Mouse (Mus musculus) gastrocnemius, adult 18-20 months (tissue): Measurements from ENCODE around the gene Sptbn4. TPM values are rescaled to one million over a fixed set of nuclear protein-coding genes. Genes with fewer than 3 reads are reported as not detected.

Source experiments
- DNase-seq: peaks from one replicate; pipeline ENCODE4 v3.0.0; 2021; ENCODE audit warnings: low spot score
- total RNA-seq, 2 experiments: library from RNA; stranded (reverse); gene quantifications; 2 replicates each; pipeline ENCODE4 v1.2.3; 2021

The Sptbn4 gene
- total RNA-seq, 2 experiments from 2014 or later: not detected

- DNase-seq: no peak
Observed at GRCm38 (mm10) chr7:27433794-27434193, 13.7 kb downstream of the Sptbn4 start.

DNA sequence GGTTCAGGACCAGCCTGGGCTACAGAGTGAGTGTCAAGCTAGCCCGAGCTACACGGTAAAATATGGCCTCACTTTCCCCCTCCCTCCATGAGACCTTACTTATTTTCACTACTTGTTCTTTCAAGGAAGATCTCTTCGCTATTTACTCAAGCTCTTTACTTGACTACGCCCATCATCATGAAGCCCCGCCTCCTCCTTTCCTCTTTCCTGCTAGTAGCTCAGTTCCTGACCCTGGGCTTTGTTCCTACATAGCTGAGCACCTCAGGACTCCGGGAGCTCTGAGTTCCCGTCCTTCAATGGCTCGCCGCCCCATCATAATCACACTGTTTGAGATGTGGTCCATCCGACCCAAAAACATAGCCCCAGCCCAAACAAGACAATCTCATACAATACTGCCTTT, 14.1 kb downstream of the Sptbn4 start:
- DNase-seq: no peak

DNA sequence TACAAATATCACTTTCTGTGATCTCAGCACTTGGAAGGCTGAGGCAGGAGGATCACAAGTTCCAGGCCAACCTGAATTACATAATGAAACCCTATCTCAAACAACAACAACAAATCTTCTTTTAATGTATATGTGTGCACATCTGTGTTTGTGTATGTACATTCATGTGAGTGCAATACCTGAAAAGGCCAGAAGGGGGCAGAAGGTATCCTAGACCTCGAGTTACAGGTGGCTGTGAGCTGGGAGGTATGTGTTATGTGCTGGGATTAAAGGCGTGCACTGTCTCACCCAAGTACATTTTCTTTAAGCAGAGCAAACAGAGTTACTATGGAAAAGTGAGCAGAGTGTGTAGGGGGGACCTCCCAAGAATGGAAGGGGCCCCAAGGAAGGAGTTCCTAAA, 18.4 kb downstream of the Sptbn4 start:
- no peak for DNase-seq

DNA sequence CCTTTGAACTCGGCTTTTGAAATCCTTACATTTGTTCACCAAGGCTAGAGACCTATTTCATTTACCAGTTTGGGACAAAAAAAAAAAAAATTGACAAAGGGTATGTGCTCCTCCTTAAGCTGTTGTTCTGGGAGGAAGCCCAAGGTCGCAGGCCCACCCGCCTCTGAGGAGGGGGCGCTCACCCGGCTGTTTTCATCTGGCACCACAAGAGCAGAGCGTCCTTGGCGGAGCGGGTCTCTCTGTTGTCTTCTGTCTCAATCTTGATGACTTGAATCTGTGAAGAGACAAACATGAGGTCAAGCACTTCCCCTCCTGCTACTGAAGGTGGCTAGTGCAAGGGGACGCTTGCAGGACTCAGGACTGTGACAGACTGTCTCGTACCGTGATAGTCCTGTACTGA, 19.5 kb downstream of the Sptbn4 start:
- no peak for DNase-seq

GRCm38 (mm10) chr7:27427387-27427786, 20.1 kb downstream of the Sptbn4 start:
- no peak for DNase-seq

DNA sequence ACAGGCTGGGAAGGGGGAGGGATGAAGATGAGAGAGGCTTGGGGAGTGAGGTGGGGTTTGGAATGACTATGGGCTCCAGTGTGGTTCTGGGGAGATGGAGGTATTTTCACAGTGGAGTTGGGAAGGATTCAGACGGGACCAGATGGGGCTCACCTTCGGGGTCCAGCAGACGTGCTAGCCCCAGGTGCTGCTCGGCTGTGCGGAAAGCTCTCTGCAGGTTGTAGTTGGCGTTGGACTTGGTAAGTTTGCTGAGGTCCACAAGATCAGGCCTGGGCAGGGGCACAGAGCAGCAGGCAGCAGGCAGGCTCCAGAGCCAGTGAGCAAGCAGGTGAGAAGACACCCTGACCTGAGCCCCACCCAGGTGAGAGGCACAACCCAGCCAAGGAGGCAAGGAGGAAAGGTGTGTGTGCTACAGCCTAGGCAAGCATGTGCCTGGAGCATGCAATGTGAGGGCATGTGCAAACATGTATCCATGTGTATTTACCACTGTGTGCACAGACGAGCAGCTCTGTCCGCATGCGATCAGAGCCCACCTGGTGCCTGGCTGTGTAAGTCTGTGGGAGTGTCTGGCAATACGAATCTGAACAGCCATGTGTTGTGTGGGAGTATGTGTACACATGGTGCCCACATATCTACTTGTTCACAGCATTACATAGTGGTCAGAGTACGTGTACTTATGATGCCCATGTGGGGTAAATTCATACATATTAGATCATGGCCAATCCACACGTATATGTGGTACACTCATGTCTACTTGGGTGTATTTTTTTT, 23.7 kb downstream of the Sptbn4 start:
- no peak for DNase-seq

GRCm38 (mm10) chr7:27419101-27419500, 28.4 kb downstream of the Sptbn4 start:
- no peak for DNase-seq

- DNase-seq: no peak
Observed at GRCm38 (mm10) chr7:27417151-27417550, 30.3 kb downstream of the Sptbn4 start.

DNA sequence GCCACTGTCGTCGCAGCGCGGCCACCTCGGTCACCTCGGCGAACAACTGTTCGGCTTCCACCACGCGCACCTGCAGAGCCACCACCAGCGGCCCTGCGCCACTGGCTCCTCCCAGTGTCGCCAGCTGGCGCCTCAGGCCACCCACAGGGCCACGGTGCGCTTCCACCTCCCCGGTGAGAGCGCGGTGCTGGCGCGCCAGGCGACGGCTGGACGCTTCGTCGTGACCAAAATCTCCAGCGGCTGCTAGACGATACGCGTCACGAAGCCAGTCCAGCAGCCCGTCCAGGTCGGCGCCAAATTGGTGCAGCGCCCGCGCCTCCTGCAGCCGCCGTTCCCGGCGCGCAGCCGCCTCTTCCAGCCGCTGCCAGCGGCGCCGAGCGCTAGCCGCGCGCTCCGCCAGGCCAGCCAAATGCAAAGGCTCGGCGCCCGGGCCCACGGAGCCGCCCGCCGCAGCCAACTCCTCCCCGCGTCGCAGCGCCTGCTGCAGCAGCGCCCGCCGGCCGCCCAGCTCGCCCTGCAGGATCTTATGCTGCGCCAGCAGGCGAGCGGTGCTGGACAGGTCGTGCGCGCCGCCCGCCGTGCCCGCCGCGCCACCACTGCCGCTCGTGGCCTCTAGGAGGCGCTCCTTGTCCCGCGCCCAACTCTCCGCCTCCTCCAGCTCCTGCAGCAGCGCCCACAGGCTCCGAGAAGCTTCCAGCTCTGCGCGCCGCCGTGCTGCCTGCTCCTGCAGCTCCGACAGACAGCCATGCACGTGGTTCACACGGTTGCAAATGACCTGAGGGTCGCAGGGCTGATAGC, 38.9 kb downstream of the Sptbn4 start:
- DNase-seq: peak; percentile 47

DNA sequence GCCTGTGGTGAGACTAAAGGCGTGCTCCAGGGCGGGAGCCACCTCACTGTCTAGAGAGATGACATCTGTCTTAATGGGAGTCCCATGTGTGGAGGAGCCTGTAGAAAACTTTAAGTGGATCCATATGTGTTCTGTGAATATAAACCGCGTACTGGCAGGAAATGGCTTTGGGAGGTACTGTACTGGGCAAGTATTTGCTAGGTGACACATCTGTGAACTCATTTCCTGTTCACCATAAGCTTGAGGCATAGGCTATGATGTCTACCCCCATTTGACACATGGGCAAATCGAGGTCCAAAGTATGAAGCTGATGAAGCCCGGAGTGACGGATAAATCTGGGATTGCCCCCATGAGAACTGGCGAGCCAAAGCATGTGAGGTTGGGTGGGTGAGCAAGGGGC, 39.7 kb downstream of the Sptbn4 start:
- no peak for DNase-seq

DNA sequence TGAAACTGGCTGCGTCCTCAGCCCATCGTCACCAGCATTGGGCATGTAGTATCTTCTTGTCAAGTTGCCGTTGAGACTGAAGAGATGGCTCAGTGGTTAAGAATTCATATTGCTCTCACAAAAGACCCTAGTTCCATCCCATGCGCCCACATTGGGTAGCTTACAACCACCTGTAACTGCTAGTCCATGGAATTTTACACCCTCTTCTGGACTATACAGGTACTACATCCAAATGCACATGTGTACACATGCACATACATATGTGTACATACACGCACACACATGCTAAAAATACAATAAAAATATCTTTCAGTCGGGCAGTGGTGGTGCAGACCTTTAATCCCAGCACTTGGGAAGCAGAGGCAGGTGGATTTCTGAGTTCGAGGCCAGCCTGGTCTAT, 41.0 kb downstream of the Sptbn4 start:
- DNase-seq: no peak

DNA sequence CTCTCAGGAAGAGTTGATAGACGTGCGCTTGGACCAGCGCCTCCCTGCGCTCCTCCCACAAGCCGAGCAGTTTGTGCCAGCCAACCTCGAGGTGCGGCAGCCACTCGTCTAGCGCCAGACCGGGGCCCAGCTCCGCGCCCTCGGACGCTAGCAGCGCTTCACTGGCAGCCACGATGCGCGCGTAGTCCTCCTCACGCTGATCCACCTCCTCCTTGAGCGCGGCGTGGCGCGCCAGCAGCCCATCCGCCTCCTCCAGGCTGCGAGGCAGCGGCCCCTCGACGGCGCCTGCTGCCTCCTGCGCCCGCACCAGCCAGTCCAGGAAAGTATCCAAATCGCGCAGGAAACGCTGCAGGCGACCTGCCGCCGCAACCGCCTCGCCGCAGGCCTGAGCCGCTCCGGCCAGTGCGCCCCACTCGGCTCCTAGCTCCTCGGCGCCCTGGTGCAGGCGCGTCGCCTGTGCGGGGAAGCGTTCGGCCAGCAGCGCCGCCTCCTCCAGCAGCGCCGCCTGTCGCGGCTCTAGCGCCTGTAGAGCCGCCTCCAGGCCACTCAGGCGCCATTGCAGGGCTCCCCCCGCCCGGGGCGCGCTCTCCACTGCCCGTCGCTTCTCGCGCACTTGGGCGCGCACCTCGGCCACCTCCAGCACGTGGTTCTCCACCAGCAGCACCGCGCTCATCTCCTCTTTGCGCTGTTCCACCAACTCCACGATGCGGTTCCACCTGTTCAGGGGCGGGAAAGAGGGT, 43.1 kb downstream of the Sptbn4 start:
- no peak for DNase-seq

GRCm38 (mm10) chr7:27402675-27403074, 44.8 kb downstream of the Sptbn4 start:
- DNase-seq: peak; percentile 36

- no peak for DNase-seq
Observed at GRCm38 (mm10) chr7:27400545-27400944, 46.9 kb downstream of the Sptbn4 start.

GRCm38 (mm10) chr7:27397048-27397949, 50.2 kb downstream of the Sptbn4 start:
- DNase-seq: no peak

GRCm38 (mm10) chr7:27396184-27397047, 51.1 kb downstream of the Sptbn4 start:
- DNase-seq: no peak

- no peak for DNase-seq
Observed at GRCm38 (mm10) chr7:27395521-27396183, 51.8 kb downstream of the Sptbn4 start.

DNA sequence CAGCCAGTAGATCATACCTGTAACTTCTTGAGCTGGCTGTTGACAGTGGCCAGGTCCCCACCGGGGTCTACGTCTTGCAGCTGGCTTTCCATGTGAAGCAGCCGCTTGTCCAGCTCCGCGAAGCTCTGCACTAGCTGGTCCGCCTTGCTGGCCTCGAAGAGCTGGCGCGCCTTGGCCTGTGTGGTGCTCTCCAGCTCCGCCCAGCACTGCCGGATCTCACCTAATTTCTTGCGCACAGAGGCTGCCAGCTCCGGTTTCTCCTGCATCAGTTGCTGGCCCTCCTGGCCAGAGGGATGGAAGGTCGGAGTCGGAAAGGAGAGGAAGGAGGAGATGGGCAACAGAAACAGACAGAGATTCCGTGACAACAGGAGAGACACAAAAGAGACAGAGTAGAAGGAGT, 56.1 kb downstream of the Sptbn4 start:
- DNase-seq: no peak

- no peak for DNase-seq
Observed at GRCm38 (mm10) chr7:27389213-27389612, 58.3 kb downstream of the Sptbn4 start.

- DNase-seq: peak; percentile 55
Observed at GRCm38 (mm10) chr7:27384731-27385130, 62.8 kb downstream of the Sptbn4 start.
